Mouse (Mus musculus): Measurements from ENCODE around the gene Klrc1.

DNA sequence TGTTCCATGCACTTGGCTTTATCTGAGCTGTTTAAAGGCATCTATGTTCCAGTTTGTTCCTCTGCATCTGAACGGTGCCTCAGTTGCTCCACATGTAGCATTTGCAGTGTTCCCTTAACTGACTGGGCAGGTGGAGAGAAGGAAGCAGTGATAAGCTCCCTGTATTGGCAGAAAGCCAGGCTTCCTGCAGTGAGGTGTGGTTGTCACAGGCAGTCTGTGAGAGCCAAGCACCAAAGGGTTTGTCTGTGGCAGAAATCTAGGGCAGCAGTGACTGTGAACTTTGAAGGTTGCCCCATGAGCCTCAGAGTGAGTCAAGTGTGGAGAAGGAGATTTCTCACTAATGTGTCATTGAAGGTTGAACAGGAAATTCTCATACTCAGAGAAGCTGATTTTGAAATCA is 1.6 kb upstream of the Klrc1 start:
- no peak for TF ChIP-seq CTCF (IDR thresholded peaks at IDR 0.05; ENCODE audit: borderline replicate concordance, insufficient read depth, low read length)
- TF ChIP-seq POLR2A (IDR thresholded peaks at IDR 0.05; ENCODE audit: low read depth, low read length), result no peak
